Mouse (Mus musculus) cerebellum, postnatal 10 days (tissue): Measurements from ENCODE around the gene Lyrm4.

ENCODE experiments used
- DNase-seq, 2 experiments: peaks; one replicate each; pipeline ENCODE4 v3.0.0; 2021; ENCODE audit warnings: mixed read lengths in 2 of 2

The Lyrm4 gene

GRCm38 (mm10) chr13:36117143-36118014, at the start of gene Lyrm4, which contains the start of gene Fars2:
TSS of gene Lyrm4 (minus strand) at chr13:36117526.
TSS of gene Fars2 (plus strand) at chr13:36117412.
- DNase-seq = peak; percentile 98 to 99

- no peak for DNase-seq
Observed at GRCm38 (mm10) chr13:36163898-36164297, 46.6 kb upstream of the Lyrm4 start.

GRCm38 (mm10) chr13:36163411-36163810, 46.1 kb upstream of the Lyrm4 start:
- no peak for DNase-seq

GRCm38 (mm10) chr13:36156340-36156931, 39.1 kb upstream of the Lyrm4 start:
- peak; percentile 52 to 57 for DNase-seq

GRCm38 (mm10) chr13:36152728-36153498, 35.6 kb upstream of the Lyrm4 start:
- DNase-seq = peak; percentile 50 to 62

GRCm38 (mm10) chr13:36150272-36150671, 32.9 kb upstream of the Lyrm4 start:
- DNase-seq = no peak

- peak; percentile 17 to 40 for DNase-seq
Observed at GRCm38 (mm10) chr13:36149175-36149939, 32.0 kb upstream of the Lyrm4 start.

- no peak for DNase-seq
Observed at GRCm38 (mm10) chr13:36145601-36146000, 28.3 kb upstream of the Lyrm4 start.

GRCm38 (mm10) chr13:36140247-36141016, 23.1 kb upstream of the Lyrm4 start:
- no peak for DNase-seq

GRCm38 (mm10) chr13:36139703-36140102, 22.4 kb upstream of the Lyrm4 start:
- no peak for DNase-seq

- DNase-seq = no peak
Observed at GRCm38 (mm10) chr13:36131992-36132649, 14.8 kb upstream of the Lyrm4 start.

- DNase-seq = no peak
Observed at GRCm38 (mm10) chr13:36131401-36131800, 14.1 kb upstream of the Lyrm4 start.

GRCm38 (mm10) chr13:36129360-36130054, 12.2 kb upstream of the Lyrm4 start:
- DNase-seq = peak; percentile 69 to 78

- DNase-seq = no peak
Observed at GRCm38 (mm10) chr13:36120606-36121005, 3.3 kb upstream of the Lyrm4 start.

GRCm38 (mm10) chr13:36119684-36120083, 2.4 kb upstream of the Lyrm4 start:
- no peak for DNase-seq

- peak; percentile 60 to 62 for DNase-seq
Observed at GRCm38 (mm10) chr13:36116520-36117142, 695 bp downstream of the Lyrm4 start.

GRCm38 (mm10) chr13:36113181-36113580, 4.1 kb downstream of the Lyrm4 start:
- no peak for DNase-seq

- DNase-seq = no peak
Observed at GRCm38 (mm10) chr13:36111331-36111730, 6.0 kb downstream of the Lyrm4 start.

- no peak for DNase-seq
Observed at GRCm38 (mm10) chr13:36108528-36108927, 8.8 kb downstream of the Lyrm4 start.

- peak; percentile 51 to 66 for DNase-seq
Observed at GRCm38 (mm10) chr13:36105591-36105990, 11.7 kb downstream of the Lyrm4 start.
